Mouse (Mus musculus) lung, postnatal 0 days (tissue): Measurements from ENCODE around the gene Stx6. TPM values are rescaled to one million over a fixed set of nuclear protein-coding genes. Genes with fewer than 3 reads are reported as not detected.
A peak's percentile ranks its signal among the peaks of the same experiment; 100 is the strongest.

ENCODE experiments used
- ATAC-seq: fragments of 200-750 bp; cut with Nextera tagmentation; 2 replicates; pipeline ENCODE4 v1.8.0; 2017; ENCODE audit warnings: moderate library complexity
- DNase-seq: peaks from one replicate; pipeline ENCODE4 v3.0.0-alpha.2; 2016; ENCODE audit warnings: low spot score
- H3K27ac ChIP-seq: fragments of 300-500 bp; sonication (generic); 2 replicates; pipeline ENCODE4 v1.5.1; 2014; ENCODE audit warnings: antibody characterized with exemption, mild to moderate bottlenecking, low read length, mixed read lengths
- H3K27me3 ChIP-seq: fragments of 300-500 bp; sonication (generic); replicated peaks from 2 replicates; pipeline ENCODE4 v1.6.1; 2014; ENCODE audit warnings: low read length, mixed read lengths; ENCODE audit not compliant: insufficient read depth
- H3K36me3 ChIP-seq: fragments of 300-500 bp; sonication (generic); 2 replicates; pipeline ENCODE4 v1.6.1; 2014; ENCODE audit warnings: low read length, mixed read lengths; ENCODE audit not compliant: insufficient read depth
- H3K4me1 ChIP-seq: fragments of 300-500 bp; sonication (generic); 2 replicates; pipeline ENCODE4 v1.6.1; 2014; ENCODE audit warnings: antibody characterized with exemption, low read depth, low read length, mixed read lengths; ENCODE audit not compliant: insufficient read depth
- H3K4me2 ChIP-seq: fragments of 300-500 bp; sonication (generic); replicated peaks from 2 replicates; pipeline ENCODE4 v1.6.1; 2014; ENCODE audit warnings: low read depth, mild to moderate bottlenecking, low read length, moderate library complexity, mixed read lengths
- H3K4me3 ChIP-seq: fragments of 300-500 bp; sonication (generic); 2 replicates; pipeline ENCODE4 v1.5.1; 2014; ENCODE audit warnings: low read depth, low read length
- H3K9ac ChIP-seq: fragments of 300-500 bp; sonication (generic); replicated peaks from 2 replicates; pipeline ENCODE4 v1.6.1; 2014; ENCODE audit warnings: low read depth, mild to moderate bottlenecking
- H3K9me3 ChIP-seq: fragments of 300-500 bp; sonication (generic); 2 replicates; pipeline ENCODE4 v1.6.1; 2016; ENCODE audit warnings: low read length, mixed read lengths
- CTCF ChIP-seq: IDR thresholded peaks from 2 replicates; pipeline ENCODE4 v1.5.1; 2016; ENCODE audit warnings: antibody characterized with exemption, mild to moderate bottlenecking
- EP300 ChIP-seq: IDR thresholded peaks from 2 replicates; pipeline ENCODE4 v1.6.1; 2016; ENCODE audit warnings: antibody characterized with exemption, mild to moderate bottlenecking, control low read depth
- WGBS: fragments of 180-500 bp; shearing (Covaris S2); extraction: QIAGEN DNeasy Blood & Tissue Kit; methylation state at CpG from one replicate; pipeline ENCODE4 v1.1.7; 2014; 5-methylcytosine and 5-hydroxymethylcytosine counted together
- polyA plus RNA-seq: library from polyadenylated mRNA; unstranded; fragments of >200 nt; fragmentation: Nextera tagmentation; extraction: Ambion mirVana; gene quantifications from 2 replicates; pipeline ENCODE4 v1.2.1, GENCODE M21; 2015

Stx6 gene
- polyA plus RNA-seq, 1 experiment from 2014 or later: 74.3 TPM

DNA sequence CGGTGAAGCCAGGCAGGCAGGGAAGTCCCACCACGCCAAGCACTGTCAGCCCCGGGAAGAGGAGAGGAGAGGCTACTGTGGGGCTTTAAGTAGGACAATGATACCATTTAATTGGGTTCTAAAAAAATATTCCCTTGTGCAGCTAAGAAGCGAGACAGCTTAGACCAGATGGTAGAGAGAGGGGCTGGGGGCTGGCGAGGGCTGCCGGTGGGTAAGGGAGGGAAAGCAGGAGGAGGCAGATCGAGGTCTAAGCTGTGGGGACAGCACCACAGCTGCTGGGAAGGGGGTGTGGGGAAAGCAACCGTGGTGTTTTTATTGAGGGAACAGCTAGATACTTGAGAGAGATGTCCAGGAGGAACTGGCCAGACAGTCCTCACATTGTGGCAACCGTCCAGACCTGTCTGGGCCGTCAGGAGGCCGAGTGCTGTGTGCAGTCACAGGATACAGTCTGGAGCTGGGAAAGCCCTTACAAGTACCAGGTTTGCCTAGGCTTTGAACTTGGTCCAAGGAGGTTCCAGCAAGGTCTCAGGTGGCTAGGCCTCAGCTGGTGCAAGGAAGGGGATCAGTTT, 63.7 kb downstream of the Stx6 start:
- DNase-seq: no peak
- ATAC-seq: no peak
- H3K36me3 ChIP-seq: no peaks in the 10 kb centered on the region
- no peak overlapping the region for H3K4me3 ChIP-seq
- 54% methylated on average over 11 of the region's 11 CpGs for WGBS
- no peaks in the 10 kb centered on the region for H3K4me1 ChIP-seq
- H3K9ac ChIP-seq: no peak overlapping the region
- no peaks in the 10 kb centered on the region for H3K27me3 ChIP-seq
- TF ChIP-seq EP300 (no peak), CTCF (no peak)
- H3K4me2 ChIP-seq: no peak overlapping the region
- no peaks in the 10 kb centered on the region for H3K9me3 ChIP-seq
- no peak overlapping the region for H3K27ac ChIP-seq

GRCm38 (mm10) chr1:155223036-155223435, 64.5 kb downstream of the Stx6 start:
- Histone ChIP-seq H3K27me3 (no peaks in the 10 kb centered on the region), H3K9me3 (no peaks in the 10 kb centered on the region), H3K4me3 (no peak overlapping the region), H3K4me2 (no peak overlapping the region), H3K27ac (no peak overlapping the region), H3K4me1 (no peaks in the 10 kb centered on the region), H3K36me3 (no peaks in the 10 kb centered on the region), H3K9ac (no peak overlapping the region)
- WGBS: 85% methylated on average over 6 of the region's 6 CpGs
- TF ChIP-seq EP300 (no peak), CTCF (no peak)
- ATAC-seq: no peak
- DNase-seq: no peak

- H3K4me1 ChIP-seq: no peaks in the 10 kb centered on the region
- peak; percentile 99 for TF ChIP-seq CTCF
- TF ChIP-seq EP300: no peak
- DNase-seq (peak; percentile 93), ATAC-seq (peak; percentile 90)
- no peak overlapping the region for H3K27ac ChIP-seq
- no peaks in the 10 kb centered on the region for H3K36me3 ChIP-seq
- no peaks in the 10 kb centered on the region for H3K27me3 ChIP-seq
- H3K4me2 ChIP-seq: 0 out of 2 replicates have a peak overlapping the region, but pooled peaks have one; percentile 12
- H3K4me3 ChIP-seq: no peak overlapping the region
- H3K9ac ChIP-seq: no peak overlapping the region
- WGBS: 28% methylated on average over 16 of the region's 16 CpGs
- H3K9me3 ChIP-seq: no peaks in the 10 kb centered on the region
These were observed 65.5 kb downstream of the Stx6 start for GRCm38 (mm10) chr1:155223849-155224554.

GRCm38 (mm10) chr1:155229464-155230411, 71.2 kb downstream of the Stx6 start:
- Histone ChIP-seq H3K4me2 (no peak overlapping the region), H3K27ac (no peak overlapping the region), H3K4me1 (no peaks in the 10 kb centered on the region), H3K27me3 (no peaks in the 10 kb centered on the region), H3K9me3 (no peaks in the 10 kb centered on the region), H3K4me3 (no peak overlapping the region), H3K36me3 (no peaks in the 10 kb centered on the region), H3K9ac (no peak overlapping the region)
- TF ChIP-seq CTCF (no peak), EP300 (no peak)
- ATAC-seq (no peak), DNase-seq (no peak)
- WGBS: 45% methylated on average over 14 of the region's 14 CpGs

GRCm38 (mm10) chr1:155232385-155232784, 73.9 kb downstream of the Stx6 start:
- ATAC-seq (no peak), DNase-seq (no peak)
- Histone ChIP-seq H3K27ac (no peak overlapping the region), H3K9me3 (no peaks in the 10 kb centered on the region), H3K4me1 (no peaks in the 10 kb centered on the region), H3K9ac (no peak overlapping the region), H3K4me3 (no peak overlapping the region), H3K36me3 (no peaks in the 10 kb centered on the region), H3K27me3 (no peaks in the 10 kb centered on the region), H3K4me2 (no peak overlapping the region)
- WGBS: 62% methylated on average over 12 of the region's 12 CpGs
- TF ChIP-seq EP300 (no peak), CTCF (no peak)

- no peak overlapping the region for H3K4me3 ChIP-seq
- no peaks in the 10 kb centered on the region for H3K27me3 ChIP-seq
- no peaks in the 10 kb centered on the region for H3K9me3 ChIP-seq
- no peak for TF ChIP-seq CTCF
- TF ChIP-seq EP300: no peak
- H3K9ac ChIP-seq: no peak overlapping the region
- DNase-seq: no peak
- 61% methylated on average over 6 of the region's 6 CpGs for WGBS
- H3K36me3 ChIP-seq: no peaks in the 10 kb centered on the region
- H3K4me2 ChIP-seq: no peak overlapping the region
- ATAC-seq: no peak
- no peak overlapping the region for H3K27ac ChIP-seq
- no peaks in the 10 kb centered on the region for H3K4me1 ChIP-seq
These were observed 74.3 kb downstream of the Stx6 start for GRCm38 (mm10) chr1:155232786-155233185.
